In genomic region chr10:92641032-92641431, GRCm38 (mm10) we compare ENCODE assay signal across 12 mouse cellular contexts.
A peak's percentile ranks its signal among the peaks of the same experiment; 100 is the strongest.
DNase-seq lines count a peak whose midpoint lies in the region; ATAC-seq lines count a peak whose summit lies in the region.
"Had no signal": no experiment of that assay in that cellular context is flagged by ENCODE, and none has a peak within 500 bp of the region (broad histone marks: within the 10 kb centered on the region; RNA-seq: fewer than 3 reads in every experiment).

No protein-coding gene starts in this region.

- peak; percentile 1 to 5 for DNase-seq in adrenal gland, postnatal 36 days
- no peak for DNase-seq in adrenal gland, postnatal 14 days
- DNase-seq in layer of hippocampus, adult 11-12 months (ENCODE audit: low spot score) = peak; percentile 30
- no peak for DNase-seq in layer of hippocampus, postnatal 36 days
- peak; percentile 41 to 57 for DNase-seq in right cerebral cortex, adult 2 months (ENCODE audit: low spot score in 2 of 2)
- DNase-seq in right cerebral cortex, postnatal 4 days = no peak
- DNase-seq in embryo, embryonic 9.5 days (ENCODE audit: extremely low spot score) = no peak
- DNase-seq: gastrocnemius, postnatal 36 days; liver; thymus, adult 18-20 months had no signal

- no peak overlapping the region for H3K27ac ChIP-seq in heart, embryonic 11.5 days (ENCODE audit: low read depth, low read length)

- no peaks in the 10 kb centered on the region for H3K9me3 ChIP-seq in heart, embryonic 11.5 days (replicated peaks; ENCODE audit: control insufficient read depth, low read length)

- no peak overlapping the region for H3K4me2 ChIP-seq in heart, embryonic 11.5 days

- no peak for ATAC-seq in heart, embryonic 11.5 days (replicated peaks; ENCODE audit: insufficient number of reproducible peaks, low FRiP score, low TSS enrichment)

- no peaks in the 10 kb centered on the region for H3K4me1 ChIP-seq in heart, embryonic 11.5 days (ENCODE audit: control insufficient read depth, insufficient read depth, low read length)

- no peak overlapping the region for H3K9ac ChIP-seq in heart, embryonic 11.5 days (ENCODE audit: low read depth, low read length)

- no peaks in the 10 kb centered on the region for H3K27me3 ChIP-seq in heart, embryonic 11.5 days (ENCODE audit: control insufficient read depth, insufficient read depth, low read length)

- no peaks in the 10 kb centered on the region for H3K36me3 ChIP-seq in heart, embryonic 11.5 days (ENCODE audit: control insufficient read depth, insufficient read depth, low read length)

- no peak overlapping the region for H3K4me3 ChIP-seq in heart, embryonic 11.5 days (ENCODE audit: low read depth, low read length)
- H3K4me3 ChIP-seq: myocyte had no signal

Comparison
In these comparisons a context has a peak if more than half of its experiments do, and no peak if none do; other contexts are left out.
1. DNase-seq: peak in adrenal gland, postnatal 36 days (2 of 2), layer of hippocampus, adult 11-12 months (single experiment) and right cerebral cortex, adult 2 months (2 of 2); none in adrenal gland, postnatal 14 days (single experiment), layer of hippocampus, postnatal 36 days (0 of 2), right cerebral cortex, postnatal 4 days (single experiment) and embryo, embryonic 9.5 days (single experiment).